Mouse (Mus musculus): ENCODE measurements around the gene Cnot8.

Cnot8 gene

DNA sequence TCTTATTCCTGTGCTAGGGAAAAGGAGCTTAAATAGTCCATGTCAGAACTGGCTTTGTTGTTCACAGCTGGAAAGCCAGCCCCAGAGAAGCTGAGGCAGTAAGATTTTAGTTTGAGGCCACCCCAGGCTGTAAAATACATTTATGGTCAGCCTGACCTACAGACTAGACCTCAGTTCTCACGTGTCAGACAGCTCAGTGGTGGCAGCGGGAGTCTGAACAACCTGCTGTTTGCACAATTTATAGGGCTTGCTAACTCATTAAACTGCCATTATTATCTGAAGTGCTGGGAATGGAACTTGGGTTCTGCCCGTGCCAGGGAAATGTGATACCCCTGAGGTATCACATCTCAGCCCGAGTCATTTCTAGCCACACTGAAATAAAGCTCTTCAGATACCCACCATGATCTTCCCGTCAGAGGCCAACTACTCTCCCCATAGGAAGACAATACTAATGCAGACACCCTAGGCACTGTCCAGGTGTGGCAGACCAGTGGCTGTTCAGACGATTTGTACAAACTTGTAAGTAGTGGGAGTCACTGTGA, 25.4 kb downstream of the Cnot8 start:
- no peak for TF ChIP-seq GATA4 (IDR thresholded peaks at IDR 0.05; ENCODE audit: insufficient replicate concordance, low read length)

DNA sequence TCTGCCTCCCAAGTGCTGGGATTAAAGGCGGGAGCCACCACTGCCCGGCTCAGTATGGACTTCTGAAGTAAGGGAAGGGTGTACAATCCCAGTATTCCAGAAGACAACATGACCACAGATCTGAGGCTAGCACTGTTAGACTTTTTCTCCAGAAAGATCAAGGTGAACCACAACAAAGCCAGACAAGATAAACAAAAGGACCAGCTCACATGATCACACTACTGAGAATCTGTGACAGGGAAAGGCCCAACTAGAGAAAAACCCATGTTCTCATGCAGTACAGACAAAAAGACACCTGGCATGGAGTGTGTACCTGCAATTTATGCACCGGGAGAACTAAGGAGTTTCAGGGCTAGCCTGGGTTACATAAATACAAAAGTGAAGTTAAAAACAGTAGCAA, 28.1 kb downstream of the Cnot8 start:
- TF ChIP-seq GATA4 (IDR thresholded peaks at IDR 0.05; ENCODE audit: insufficient replicate concordance, low read length) = no peak

DNA sequence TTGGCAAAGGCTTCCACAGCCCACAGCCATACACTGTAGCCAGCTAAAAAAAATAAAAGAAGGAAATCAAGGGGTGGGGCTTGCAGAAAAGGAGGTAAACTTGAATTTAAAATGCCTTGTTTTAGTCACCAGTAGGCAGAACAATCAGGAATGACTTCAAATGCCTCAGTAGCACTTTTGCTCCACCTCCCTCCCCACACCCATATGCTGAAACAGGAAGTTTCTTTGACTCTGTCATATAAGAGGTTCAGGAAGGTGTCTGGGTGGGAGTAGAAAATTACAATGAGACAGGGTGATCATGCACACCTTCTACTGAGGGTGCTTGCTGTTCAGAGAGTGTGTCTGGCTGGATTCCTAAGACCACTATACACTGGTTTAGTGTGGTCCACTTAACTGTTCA, 30.9 kb downstream of the Cnot8 start:
- no peak for TF ChIP-seq GATA4 (IDR thresholded peaks at IDR 0.05; ENCODE audit: insufficient replicate concordance, low read length)

DNA sequence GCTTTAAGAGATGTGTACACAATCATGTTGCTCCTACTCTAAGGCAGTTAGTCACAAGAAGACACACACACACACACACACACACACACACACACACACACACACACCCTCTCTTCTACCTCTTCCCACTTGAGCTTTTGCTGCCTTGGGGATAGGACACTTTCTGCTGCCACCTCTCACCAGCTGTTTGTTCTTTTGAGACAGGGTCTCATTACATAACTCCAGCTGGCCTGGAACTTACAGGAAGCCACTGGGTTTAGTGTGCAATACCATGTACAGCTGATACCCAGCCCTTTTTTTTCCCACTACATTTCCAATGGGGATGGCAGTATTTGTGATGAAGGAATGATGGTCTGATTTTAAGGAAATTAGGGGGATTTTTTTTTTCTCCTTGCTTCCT, 31.3 kb downstream of the Cnot8 start:
- TF ChIP-seq GATA4 (IDR thresholded peaks at IDR 0.05; ENCODE audit: insufficient replicate concordance, low read length) = no peak

DNA sequence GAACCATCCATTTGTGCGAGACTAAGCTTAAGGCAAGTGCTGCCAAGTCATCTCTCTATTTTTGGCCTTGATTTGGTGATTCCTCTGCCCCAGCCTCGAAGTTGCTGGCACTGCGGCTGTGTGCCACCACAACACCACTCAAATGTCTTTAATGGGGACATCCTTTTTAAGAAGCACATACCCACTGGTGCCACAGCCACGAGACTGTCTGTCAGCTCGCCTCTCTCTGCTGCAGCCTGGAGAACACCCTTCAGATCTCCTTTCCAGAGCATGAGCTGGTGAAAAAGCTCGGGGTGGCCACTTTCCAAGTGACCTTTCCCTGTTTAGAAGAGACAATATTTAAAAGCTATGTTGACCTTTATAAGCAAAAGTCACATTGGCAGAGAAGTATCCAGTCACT, 32.7 kb downstream of the Cnot8 start:
- TF ChIP-seq GATA4 (IDR thresholded peaks at IDR 0.05; ENCODE audit: insufficient replicate concordance, low read length) = no peak

DNA sequence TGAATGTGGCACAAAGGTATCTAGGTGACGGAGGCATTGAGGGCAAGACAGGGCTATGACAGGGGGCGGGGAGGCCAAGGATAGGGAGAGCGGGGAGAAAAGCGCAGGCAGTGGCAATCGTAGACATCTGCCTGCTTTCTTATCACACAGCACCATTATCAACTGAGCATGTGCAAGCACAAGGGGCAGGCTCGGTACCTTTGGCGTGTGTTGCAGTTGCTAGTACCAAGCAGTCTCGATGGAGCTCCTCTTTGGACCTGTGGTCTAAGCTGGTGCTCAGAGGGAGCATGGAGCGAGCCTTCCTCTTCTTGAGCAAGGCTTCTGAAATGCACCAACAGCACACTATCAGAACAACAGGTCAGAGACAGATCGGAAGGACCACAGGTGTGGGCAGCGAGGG, 34.9 kb downstream of the Cnot8 start:
- TF ChIP-seq GATA4 (IDR thresholded peaks at IDR 0.05; ENCODE audit: insufficient replicate concordance, low read length) = no peak

DNA sequence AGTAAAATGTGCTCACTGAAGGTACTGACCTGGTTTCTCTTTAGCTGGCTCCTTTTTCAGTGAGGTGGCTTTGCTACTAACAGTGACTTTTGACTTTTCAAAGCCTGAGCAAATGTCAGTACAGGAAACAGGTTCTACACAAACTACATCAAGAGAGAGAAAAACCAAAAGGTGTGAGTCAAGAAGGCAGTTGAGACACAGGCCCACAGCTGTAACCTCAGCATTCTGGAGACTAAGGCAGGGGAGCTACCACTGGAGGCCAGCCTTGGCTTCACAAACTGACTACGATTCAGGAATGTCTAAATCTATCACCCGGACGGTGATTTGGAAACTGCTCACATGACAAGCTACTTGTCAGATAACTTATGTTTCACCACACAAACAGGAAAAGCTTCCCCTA, 35.5 kb downstream of the Cnot8 start:
- TF ChIP-seq GATA4 (IDR thresholded peaks at IDR 0.05; ENCODE audit: insufficient replicate concordance, low read length) = no peak

DNA sequence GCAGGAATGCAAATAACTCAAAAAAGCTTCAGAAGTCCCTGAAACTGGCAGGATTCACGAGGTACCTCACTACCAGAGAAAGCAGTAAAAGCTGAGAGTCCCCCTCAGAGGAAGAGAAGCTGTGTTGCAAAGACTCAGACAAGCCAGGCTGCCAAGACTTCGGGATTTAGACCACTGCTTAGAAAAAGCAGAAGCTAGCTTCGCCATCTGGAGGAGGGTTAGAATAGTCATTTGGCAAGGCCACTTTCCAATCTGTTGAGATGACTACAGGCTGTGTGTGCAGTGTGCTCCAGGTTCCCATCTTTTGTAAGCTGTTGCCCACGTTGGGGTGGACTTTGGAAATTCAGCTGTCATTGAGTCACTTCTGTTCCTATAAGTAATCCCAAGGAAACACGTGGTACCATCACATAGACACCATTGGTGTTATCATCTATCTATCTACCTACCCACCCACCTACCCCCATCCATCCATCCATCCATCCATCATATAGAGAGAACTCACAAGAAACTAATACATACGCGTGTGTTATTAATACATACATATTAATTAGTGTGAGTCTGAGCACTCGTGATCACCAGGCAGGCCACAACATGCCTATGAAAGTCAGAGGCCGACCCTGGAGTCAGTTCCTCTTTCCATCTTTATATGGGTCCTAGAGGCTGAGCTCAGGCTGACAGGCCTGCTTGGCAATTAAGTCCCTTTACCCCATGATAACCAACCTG, 39.9 kb downstream of the Cnot8 start:
- TF ChIP-seq GATA4 (IDR thresholded peaks at IDR 0.05; ENCODE audit: insufficient replicate concordance, low read length) = no peak

DNA sequence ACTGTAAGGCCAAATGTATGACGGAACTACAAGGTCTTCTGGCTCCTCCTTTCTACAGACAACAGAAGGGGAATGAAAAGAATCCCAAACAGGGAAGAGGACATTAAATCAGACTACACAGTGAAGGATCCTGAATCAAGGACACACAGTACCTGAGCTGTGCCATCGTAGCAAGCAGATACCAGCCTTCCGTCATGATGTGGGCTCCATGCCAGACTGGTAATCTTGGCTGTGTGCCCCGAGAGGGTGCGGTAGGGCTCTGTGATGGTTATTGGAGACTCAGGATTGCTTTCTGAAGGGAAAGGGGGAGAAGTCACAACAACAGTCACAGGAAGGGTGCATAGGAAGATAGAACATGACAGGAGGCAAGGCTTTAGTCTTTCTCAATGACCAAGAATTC, 42.3 kb downstream of the Cnot8 start:
- TF ChIP-seq GATA4 (IDR thresholded peaks at IDR 0.05; ENCODE audit: insufficient replicate concordance, low read length) = no peak

DNA sequence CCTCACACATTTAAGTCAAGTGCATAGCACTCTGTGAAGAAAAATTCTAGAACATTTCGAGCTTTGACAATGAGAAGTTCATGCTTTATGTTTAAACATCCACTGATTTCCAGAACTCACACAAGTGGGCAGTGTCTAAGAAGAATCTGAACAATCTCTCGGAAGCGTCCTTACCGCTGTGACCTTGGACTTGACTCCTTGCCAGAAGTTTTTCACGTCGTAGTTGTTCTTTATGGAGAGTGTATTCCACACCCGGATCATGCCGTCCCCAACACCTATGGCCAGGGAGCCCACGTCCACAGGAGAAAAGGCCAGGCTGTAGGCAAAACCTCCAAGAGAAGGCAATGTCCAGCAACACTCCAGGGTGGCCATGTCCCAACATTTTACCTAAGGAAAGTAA, 51.5 kb downstream of the Cnot8 start:
- TF ChIP-seq GATA4 (IDR thresholded peaks at IDR 0.05; ENCODE audit: insufficient replicate concordance, low read length) = no peak

DNA sequence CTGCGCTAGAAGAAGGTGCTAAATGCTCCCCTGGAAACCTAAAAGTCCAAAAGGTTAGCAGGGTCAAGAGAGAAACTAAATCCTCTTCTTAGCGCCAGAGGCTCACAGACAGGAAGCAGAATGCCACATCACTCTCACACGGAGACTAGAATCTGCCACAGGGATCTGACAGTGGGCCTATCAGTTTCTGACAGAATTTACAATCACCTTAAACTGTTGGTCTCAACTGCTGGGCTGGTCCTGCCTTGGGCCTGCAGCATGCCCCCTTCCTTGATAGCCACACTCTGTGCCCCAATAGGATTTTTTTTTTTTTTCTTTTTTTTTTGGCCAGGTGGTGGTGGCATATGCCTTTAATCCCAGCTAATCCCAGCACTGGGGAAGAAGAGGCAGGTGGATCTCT, 52.9 kb downstream of the Cnot8 start:
- TF ChIP-seq GATA4 (IDR thresholded peaks at IDR 0.05; ENCODE audit: insufficient replicate concordance, low read length) = no peak

DNA sequence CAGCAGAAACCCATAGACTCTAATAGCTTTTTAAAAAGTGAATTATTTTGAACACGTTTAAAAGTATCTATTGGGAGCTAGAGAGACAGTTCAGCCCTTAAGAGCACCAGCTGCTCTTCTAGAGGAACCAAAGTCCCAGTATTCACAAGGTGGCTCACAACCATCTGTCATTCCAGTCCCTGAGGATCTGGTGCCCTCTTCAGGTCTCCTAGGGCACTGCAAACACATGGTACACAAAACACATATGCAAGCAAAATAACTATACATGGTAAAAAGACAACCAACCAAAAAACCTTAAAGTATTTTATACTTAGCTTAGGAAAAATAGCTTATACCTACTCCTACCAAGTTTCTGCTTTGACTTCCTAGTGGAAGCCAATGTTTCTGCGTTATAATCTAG, 61.1 kb downstream of the Cnot8 start:
- no peak for TF ChIP-seq GATA4 (IDR thresholded peaks at IDR 0.05; ENCODE audit: insufficient replicate concordance, low read length)

DNA sequence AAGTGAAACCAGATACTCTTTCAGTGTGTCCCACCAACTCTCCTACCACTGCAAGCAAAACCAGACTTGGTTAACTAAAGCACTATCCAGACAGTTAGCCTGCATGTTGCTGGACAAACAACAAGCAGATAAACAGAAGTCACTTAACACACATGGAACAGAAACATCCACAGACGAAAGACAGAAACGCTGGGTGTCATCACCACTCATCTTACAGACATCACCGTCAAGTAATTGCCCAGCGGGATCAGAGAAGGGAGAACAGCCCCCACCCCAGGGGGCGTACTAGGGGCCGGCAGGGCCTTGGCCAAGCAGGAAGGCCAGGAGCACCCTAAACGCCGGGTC, 63.8 kb downstream of the Cnot8 start:
- TF ChIP-seq GATA4 (IDR thresholded peaks at IDR 0.05; ENCODE audit: insufficient replicate concordance, low read length) = no peak
